Mouse (Mus musculus) spleen, embryonic (tissue): ENCODE results near the gene Fam3c.
"Not testable (repeated sequence)": the region's sequence is repeated elsewhere in the genome, so short reads cannot be mapped to it uniquely, and the experiment has no call there.

Experiments used
- CTCF ChIA-PET: fragments of 350-600 bp; sonication (Branson Sonifier 250); formaldehyde crosslinking; loops from one replicate; lab custom pipeline; 2022; lab: Charles Lee

The Fam3c gene

DNA sequence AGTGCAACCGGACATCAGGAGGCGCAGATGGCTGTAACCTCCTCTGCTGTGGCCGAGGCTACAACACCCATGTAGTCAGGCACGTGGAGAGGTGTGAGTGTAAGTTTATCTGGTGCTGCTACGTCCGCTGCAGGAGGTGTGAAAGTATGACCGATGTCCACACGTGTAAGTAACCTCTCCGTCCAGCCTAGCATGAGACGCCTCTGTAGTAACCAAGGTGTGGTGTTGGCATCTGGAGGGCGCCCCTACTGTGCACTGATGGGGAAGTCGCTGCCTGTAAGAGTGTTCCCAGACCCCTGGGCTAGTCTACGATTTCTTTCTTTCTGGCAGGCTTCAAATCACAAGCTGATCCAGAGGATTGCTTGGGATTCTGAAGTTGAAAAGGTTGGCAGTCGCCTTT lies 58.0 kb downstream of the Fam3c start:
- CTCF ChIA-PET, result no interaction called here

DNA sequence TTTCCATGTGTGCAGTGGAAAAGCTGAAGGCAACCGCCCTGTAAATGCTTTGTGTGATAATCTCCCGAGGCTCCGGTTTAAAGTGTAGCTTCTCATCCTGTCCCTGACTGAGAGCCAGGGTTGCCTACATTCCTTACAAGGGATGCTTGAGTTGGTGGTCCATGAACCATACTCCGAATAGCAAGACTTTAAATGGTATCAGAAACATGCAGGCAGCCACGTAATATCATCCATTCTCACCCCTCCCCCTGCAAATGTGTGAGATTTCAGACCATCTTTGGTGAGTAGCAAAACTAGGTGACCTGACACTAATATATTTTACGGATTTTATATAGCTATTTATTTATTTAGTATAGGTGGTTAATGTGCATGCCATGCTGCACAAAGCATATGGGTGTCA lies 59.0 kb downstream of the Fam3c start:
- CTCF ChIA-PET, result no interaction called here

- CTCF ChIA-PET, result no interaction called here
Observed at GRCm38 (mm10) chr6:22293922-22294321, 62.1 kb downstream of the Fam3c start.

- CTCF ChIA-PET, result no interaction called here
Observed at GRCm38 (mm10) chr6:22292056-22292455, 64.0 kb downstream of the Fam3c start.

DNA sequence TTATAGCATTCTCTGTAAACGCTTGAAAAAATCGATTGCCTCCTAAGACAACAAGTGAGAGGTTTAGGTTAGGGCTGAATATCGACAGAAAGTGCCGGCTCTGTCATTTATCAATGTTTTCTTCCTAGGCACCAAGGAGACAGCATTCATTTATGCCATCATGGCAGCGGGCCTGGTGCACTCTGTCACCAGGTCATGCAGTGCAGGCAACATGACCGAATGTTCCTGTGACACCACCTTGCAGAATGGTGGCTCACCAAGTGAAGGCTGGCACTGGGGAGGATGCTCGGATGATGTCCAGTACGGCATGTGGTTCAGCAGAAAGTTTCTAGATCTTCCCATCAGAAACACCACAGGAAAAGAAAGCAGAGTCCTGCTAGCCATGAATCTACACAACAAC lies 65.3 kb downstream of the Fam3c start:
- CTCF ChIA-PET, result no interaction called here

GRCm38 (mm10) chr6:22289461-22290021 lies 66.5 kb downstream of the Fam3c start:
- CTCF ChIA-PET, result no interaction called here

GRCm38 (mm10) chr6:22288737-22289460 lies 67.1 kb downstream of the Fam3c start:
- CTCF ChIA-PET, result no interaction called here

DNA sequence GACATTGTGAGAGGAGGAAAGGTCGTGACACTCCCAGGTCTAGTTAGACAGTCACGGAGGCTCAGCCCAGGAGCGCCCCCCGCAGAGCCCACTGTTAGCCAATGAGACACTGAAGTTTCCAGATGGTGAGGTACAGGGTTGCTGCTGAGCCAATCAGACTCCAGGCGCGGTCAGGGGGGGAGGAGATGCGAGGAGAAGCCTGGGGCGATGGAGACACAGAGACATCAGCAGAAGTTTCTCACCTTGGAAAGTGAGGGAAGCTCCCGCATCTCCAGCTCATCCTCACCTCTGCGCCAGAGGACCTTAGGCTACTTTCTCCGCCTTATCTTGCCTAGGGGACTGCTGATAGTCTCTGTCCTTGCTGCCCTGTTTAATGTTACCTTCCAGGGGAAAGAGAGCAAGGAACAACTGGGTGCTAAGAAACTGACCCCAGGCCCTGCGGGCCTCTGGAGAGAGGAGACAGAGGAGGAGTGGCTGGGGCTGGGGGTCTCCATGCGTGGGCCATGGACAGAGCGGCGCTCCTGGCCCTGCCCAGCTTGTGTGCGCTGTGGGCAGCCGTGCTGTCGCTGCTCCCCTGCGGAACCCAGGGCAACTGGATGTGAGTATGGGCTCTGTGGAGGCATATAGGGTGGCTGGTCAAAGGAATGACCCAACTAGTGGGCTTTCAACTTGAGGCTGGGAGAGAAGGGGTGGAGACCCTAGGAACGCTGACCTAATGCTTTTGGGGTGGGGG lies 67.9 kb downstream of the Fam3c start, which contains the start of gene Wnt16:
Gene Wnt16, plus strand, starts transcription at position 224 of the 733 bp plus-strand sequence.
- CTCF ChIA-PET, result no interaction called here

GRCm38 (mm10) chr6:22282405-22282804 lies 73.6 kb downstream of the Fam3c start:
- CTCF ChIA-PET, result no interaction called here

DNA sequence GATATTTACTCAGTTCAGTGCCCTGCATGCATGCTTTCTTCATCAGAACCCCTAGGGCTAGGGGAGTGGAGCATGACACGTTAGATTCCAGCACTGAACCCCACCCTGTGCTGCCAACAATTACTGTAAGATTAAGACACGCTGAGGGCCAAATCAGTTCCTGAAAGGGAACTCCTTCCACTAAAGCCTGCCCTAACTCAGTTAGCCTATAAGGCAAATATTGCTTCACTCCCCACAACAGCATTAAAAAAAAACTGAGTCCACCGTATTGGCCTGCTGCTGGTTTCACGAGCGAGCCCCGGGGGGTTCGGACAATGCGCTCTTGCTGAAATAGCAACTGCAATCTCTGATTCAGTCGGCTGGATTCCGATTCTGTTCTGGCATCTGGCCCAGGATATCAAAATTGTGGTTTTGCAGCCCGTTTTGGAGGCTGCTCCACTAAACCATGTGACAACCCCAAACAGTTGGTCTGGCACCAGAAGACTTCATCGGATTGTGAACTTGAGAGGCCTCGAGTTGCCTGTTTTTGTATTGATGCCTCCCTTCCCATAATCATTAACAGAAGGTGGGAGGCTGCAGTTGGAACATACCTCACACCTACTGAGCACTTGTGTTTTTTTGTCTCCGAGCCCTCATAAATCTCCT lies 75.7 kb downstream of the Fam3c start:
- CTCF ChIA-PET, result no interaction called here

DNA sequence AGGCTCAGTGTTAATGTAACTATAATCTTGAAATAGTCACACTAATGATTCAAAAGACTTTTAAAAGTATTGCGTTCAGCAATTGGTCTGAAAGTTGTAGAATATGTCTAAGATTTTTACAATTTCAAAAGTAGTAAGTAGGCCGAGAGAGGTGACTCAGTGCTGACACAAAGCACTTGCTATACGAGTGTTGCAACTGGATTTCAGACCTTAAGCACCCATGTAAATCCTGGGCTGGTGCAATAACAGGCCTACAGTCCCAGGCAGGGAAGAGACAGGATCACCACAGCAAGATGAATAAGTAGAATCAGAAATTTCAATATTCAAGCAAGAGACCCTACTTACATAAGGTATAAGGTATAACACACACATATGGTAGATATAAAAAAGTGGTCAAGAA lies 78.1 kb downstream of the Fam3c start:
- CTCF ChIA-PET, result no interaction called here

GRCm38 (mm10) chr6:22269840-22270521 lies 86.1 kb downstream of the Fam3c start:
- CTCF ChIA-PET, result no interaction called here

- CTCF ChIA-PET, result no interaction called here
Observed at GRCm38 (mm10) chr6:22268677-22269076, 87.4 kb downstream of the Fam3c start.

DNA sequence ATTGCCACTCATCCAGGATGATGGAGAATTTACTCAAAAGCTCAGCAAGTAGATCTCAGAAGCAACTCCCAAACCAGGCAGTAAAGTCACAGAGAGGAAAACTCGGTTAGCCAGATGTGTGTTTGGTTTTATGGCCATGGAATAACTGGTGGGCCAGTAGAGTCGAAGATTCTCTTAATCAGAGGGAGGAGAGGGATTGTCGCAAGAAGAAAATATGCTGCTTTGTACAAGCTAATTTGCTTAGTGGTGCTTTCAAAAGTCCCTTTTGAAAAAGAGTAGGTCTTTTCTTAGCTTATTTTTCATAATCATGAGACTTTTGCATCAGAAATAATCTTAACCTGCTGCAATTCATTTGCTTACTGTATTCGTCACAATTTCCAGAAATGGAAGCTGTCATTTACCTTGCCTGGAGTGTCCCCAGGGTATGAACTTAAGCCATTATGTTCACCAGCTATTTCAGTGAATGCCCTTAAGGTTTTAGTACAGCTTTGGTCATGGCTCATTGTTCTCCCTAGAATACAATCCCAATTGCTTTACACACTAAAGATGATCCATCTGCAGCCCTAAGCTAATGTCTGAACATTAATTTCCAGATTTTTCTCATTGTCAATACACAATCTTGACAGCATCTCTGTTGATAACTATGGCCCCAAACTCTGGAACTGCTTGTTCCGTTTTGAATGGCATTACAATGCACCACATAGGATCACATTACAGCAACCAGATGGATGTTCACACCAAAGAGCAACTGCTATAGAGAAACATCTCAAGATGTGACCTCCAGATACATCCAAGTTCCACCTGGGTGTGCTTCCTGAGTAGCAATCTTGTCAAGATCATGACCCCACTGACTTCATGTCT lies 88.0 kb downstream of the Fam3c start:
- CTCF ChIA-PET, result no interaction called here

GRCm38 (mm10) chr6:22266018-22266417 lies 90.0 kb downstream of the Fam3c start:
- CTCF ChIA-PET, result no interaction called here

DNA sequence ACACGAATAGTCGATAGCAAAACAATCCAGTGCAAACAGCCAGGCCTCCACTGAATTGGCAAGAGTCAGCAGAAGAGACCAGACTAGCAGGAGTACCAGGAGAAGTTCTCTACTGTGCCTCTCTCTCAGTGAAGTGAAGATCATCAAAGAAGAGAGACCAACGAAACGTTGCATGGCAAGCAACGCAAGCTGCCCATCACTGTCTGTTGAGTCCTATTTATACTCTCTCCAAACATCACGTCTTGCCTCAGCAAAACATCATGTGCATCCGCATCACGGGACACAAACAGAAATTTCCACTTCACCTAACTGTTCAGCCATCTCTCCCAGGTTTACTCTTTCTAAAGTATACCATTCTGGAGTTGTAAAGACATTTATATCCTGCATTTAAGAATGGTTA lies 91.9 kb downstream of the Fam3c start:
- CTCF ChIA-PET, result not testable (repeated sequence)

GRCm38 (mm10) chr6:22262519-22262918 lies 93.5 kb downstream of the Fam3c start:
- CTCF ChIA-PET, result no interaction called here

GRCm38 (mm10) chr6:22258784-22259183 lies 97.3 kb downstream of the Fam3c start:
- CTCF ChIA-PET, result no interaction called here
